Mouse (Mus musculus) cerebellum, adult (tissue): ENCODE measurements around the gene Slc9b1.

Experiments used
- ATAC-seq: cut with Nextera tagmentation; 2 replicates; pipeline ENCODE4 v1.9.2; 2017; ENCODE audit warnings: mild to moderate bottlenecking, moderate library complexity, mixed read lengths; ENCODE audit not compliant: insufficient number of reproducible peaks, low FRiP score, low TSS enrichment

Slc9b1 gene

GRCm38 (mm10) chr3:135436901-135437616 lies 89.2 kb downstream of the Slc9b1 start:
- no peak for ATAC-seq

GRCm38 (mm10) chr3:135437758-135438495 lies 90.1 kb downstream of the Slc9b1 start, which contains the start of gene Ube2d3:
Gene Ube2d3 (plus strand): TSS chr3:135438149.
- ATAC-seq = peak; percentile 89

GRCm38 (mm10) chr3:135438531-135438912 lies 90.7 kb downstream of the Slc9b1 start:
- peak; percentile 54 for ATAC-seq

- peak; percentile 57 for ATAC-seq
These were observed 91.2 kb downstream of the Slc9b1 start for GRCm38 (mm10) chr3:135438913-135439531.

GRCm38 (mm10) chr3:135439651-135440050 lies 91.8 kb downstream of the Slc9b1 start:
- no peak for ATAC-seq

- no peak for ATAC-seq
These were observed 92.4 kb downstream of the Slc9b1 start for GRCm38 (mm10) chr3:135440221-135440620.

- no peak for ATAC-seq
These were observed 92.8 kb downstream of the Slc9b1 start for GRCm38 (mm10) chr3:135440621-135441020.

GRCm38 (mm10) chr3:135444930-135445329 lies 97.1 kb downstream of the Slc9b1 start:
- ATAC-seq = no peak
